Mouse (Mus musculus): Measurements from ENCODE around the gene Rfx3. TPM values are rescaled to one million over a fixed set of nuclear protein-coding genes. Genes with fewer than 3 reads are reported as not detected.

The Rfx3 gene
- polyA plus RNA-seq, 1 experiment from 2014 or later, result 8.4 TPM

GRCm38 (mm10) chr19:27828316-27828715, 182.7 kb downstream of the Rfx3 start:
- no peak overlapping the region for H3K27ac ChIP-seq (ENCODE audit: low read length)
- no peak for ATAC-seq (ENCODE audit: insufficient read depth, low FRiP score)
- 62% methylated on average over 1 of the region's 1 CpGs for WGBS
- H3K9me3 ChIP-seq (replicated peaks; ENCODE audit: control insufficient read depth, low read length), result no peaks in the 10 kb centered on the region
- H3K9ac ChIP-seq (ENCODE audit: low read length), result no peak overlapping the region
- no peak overlapping the region for H3K4me3 ChIP-seq (replicated peaks; ENCODE audit: low read length)
- no peaks in the 10 kb centered on the region for H3K4me1 ChIP-seq (ENCODE audit: control insufficient read depth, insufficient read depth, low read length)
- no peak overlapping the region for H3K4me2 ChIP-seq (ENCODE audit: low read depth, low read length)
- no peaks in the 10 kb centered on the region for H3K27me3 ChIP-seq (ENCODE audit: control insufficient read depth, insufficient read depth, low read length)
- H3K36me3 ChIP-seq (ENCODE audit: control insufficient read depth, insufficient read depth, low read length), result no peaks in the 10 kb centered on the region

- Histone ChIP-seq H3K4me1 (ENCODE audit: control insufficient read depth, insufficient read depth, low read length) (no peaks in the 10 kb centered on the region), H3K27ac (ENCODE audit: low read length) (no peak overlapping the region), H3K9me3 (replicated peaks; ENCODE audit: control insufficient read depth, low read length) (no peaks in the 10 kb centered on the region), H3K4me2 (ENCODE audit: low read depth, low read length) (no peak overlapping the region), H3K4me3 (replicated peaks; ENCODE audit: low read length) (no peak overlapping the region), H3K36me3 (ENCODE audit: control insufficient read depth, insufficient read depth, low read length) (peaks cover 1% of the 10 kb centered on the region; the same call in 1 of the 2 replicates), H3K27me3 (ENCODE audit: control insufficient read depth, insufficient read depth, low read length) (no peaks in the 10 kb centered on the region), H3K9ac (ENCODE audit: low read length) (no peak overlapping the region)
- ATAC-seq (ENCODE audit: insufficient read depth, low FRiP score), result no peak
Measured at GRCm38 (mm10) chr19:27817661-27818060, 193.3 kb downstream of the Rfx3 start.

GRCm38 (mm10) chr19:27780030-27780429, 230.9 kb downstream of the Rfx3 start:
- H3K36me3 ChIP-seq (ENCODE audit: control insufficient read depth, insufficient read depth, low read length), result 0 out of 2 replicates have a peak, but pooled peaks cover 2% of the 10 kb centered on the region
- H3K27me3 ChIP-seq (ENCODE audit: control insufficient read depth, insufficient read depth, low read length), result no peaks in the 10 kb centered on the region
- no peak overlapping the region for H3K4me2 ChIP-seq (ENCODE audit: low read depth, low read length)
- no peak for ATAC-seq (ENCODE audit: insufficient read depth, low FRiP score)
- no peaks in the 10 kb centered on the region for H3K4me1 ChIP-seq (ENCODE audit: control insufficient read depth, insufficient read depth, low read length)
- H3K9ac ChIP-seq (ENCODE audit: low read length), result no peak overlapping the region
- no peak overlapping the region for H3K4me3 ChIP-seq (replicated peaks; ENCODE audit: low read length)
- 0 out of 2 replicates have a peak, but pooled peaks cover 2% of the 10 kb centered on the region for H3K9me3 ChIP-seq (replicated peaks; ENCODE audit: control insufficient read depth, low read length)
- WGBS, result 58% methylated on average over 4 of the region's 4 CpGs
- no peak overlapping the region for H3K27ac ChIP-seq (ENCODE audit: low read length)

- Histone ChIP-seq H3K4me2 (ENCODE audit: low read depth, low read length) (no peak overlapping the region), H3K27ac (ENCODE audit: low read length) (no peak overlapping the region), H3K27me3 (ENCODE audit: control insufficient read depth, insufficient read depth, low read length) (no peaks in the 10 kb centered on the region), H3K9ac (ENCODE audit: low read length) (no peak overlapping the region), H3K9me3 (replicated peaks; ENCODE audit: control insufficient read depth, low read length) (no peaks in the 10 kb centered on the region), H3K36me3 (ENCODE audit: control insufficient read depth, insufficient read depth, low read length) (0 out of 2 replicates have a peak, but pooled peaks cover 4% of the 10 kb centered on the region), H3K4me3 (replicated peaks; ENCODE audit: low read length) (no peak overlapping the region), H3K4me1 (ENCODE audit: control insufficient read depth, insufficient read depth, low read length) (no peaks in the 10 kb centered on the region)
- WGBS, result 82% methylated on average over 8 of the region's 8 CpGs
- ATAC-seq (ENCODE audit: insufficient read depth, low FRiP score), result no peak
Measured at GRCm38 (mm10) chr19:27770716-27771265, 240.2 kb downstream of the Rfx3 start.

- WGBS, result 81% methylated on average over 17 of the region's 17 CpGs
- H3K36me3 ChIP-seq (ENCODE audit: control insufficient read depth, insufficient read depth, low read length), result 0 out of 2 replicates have a peak, but pooled peaks cover 4% of the 10 kb centered on the region
- ATAC-seq (ENCODE audit: insufficient read depth, low FRiP score), result no peak
- no peak overlapping the region for H3K4me2 ChIP-seq (ENCODE audit: low read depth, low read length)
- no peak overlapping the region for H3K4me3 ChIP-seq (replicated peaks; ENCODE audit: low read length)
- H3K9me3 ChIP-seq (replicated peaks; ENCODE audit: control insufficient read depth, low read length), result no peaks in the 10 kb centered on the region
- H3K27me3 ChIP-seq (ENCODE audit: control insufficient read depth, insufficient read depth, low read length), result no peaks in the 10 kb centered on the region
- H3K27ac ChIP-seq (ENCODE audit: low read length), result no peak overlapping the region
- H3K9ac ChIP-seq (ENCODE audit: low read length), result no peak overlapping the region
- H3K4me1 ChIP-seq (ENCODE audit: control insufficient read depth, insufficient read depth, low read length), result no peaks in the 10 kb centered on the region
Measured at GRCm38 (mm10) chr19:27768444-27768843, 242.5 kb downstream of the Rfx3 start.

GRCm38 (mm10) chr19:27760309-27760708, 250.7 kb downstream of the Rfx3 start:
- no peaks in the 10 kb centered on the region for H3K27me3 ChIP-seq (ENCODE audit: control insufficient read depth, insufficient read depth, low read length)
- no peaks in the 10 kb centered on the region for H3K36me3 ChIP-seq (ENCODE audit: control insufficient read depth, insufficient read depth, low read length)
- WGBS, result 92% methylated on average over 9 of the region's 9 CpGs
- H3K9me3 ChIP-seq (replicated peaks; ENCODE audit: control insufficient read depth, low read length), result no peaks in the 10 kb centered on the region
- no peak for ATAC-seq (ENCODE audit: insufficient read depth, low FRiP score)
- no peak overlapping the region for H3K4me3 ChIP-seq (replicated peaks; ENCODE audit: low read length)
- H3K27ac ChIP-seq (ENCODE audit: low read length), result no peak overlapping the region
- no peak overlapping the region for H3K9ac ChIP-seq (ENCODE audit: low read length)
- H3K4me2 ChIP-seq (ENCODE audit: low read depth, low read length), result no peak overlapping the region
- H3K4me1 ChIP-seq (ENCODE audit: control insufficient read depth, insufficient read depth, low read length), result no peaks in the 10 kb centered on the region

GRCm38 (mm10) chr19:27759347-27759746, 251.6 kb downstream of the Rfx3 start:
- no peak overlapping the region for H3K4me3 ChIP-seq (replicated peaks; ENCODE audit: low read length)
- H3K4me2 ChIP-seq (ENCODE audit: low read depth, low read length), result no peak overlapping the region
- H3K27me3 ChIP-seq (ENCODE audit: control insufficient read depth, insufficient read depth, low read length), result no peaks in the 10 kb centered on the region
- ATAC-seq (ENCODE audit: insufficient read depth, low FRiP score), result no peak
- no peaks in the 10 kb centered on the region for H3K4me1 ChIP-seq (ENCODE audit: control insufficient read depth, insufficient read depth, low read length)
- H3K27ac ChIP-seq (ENCODE audit: low read length), result no peak overlapping the region
- WGBS, result 84% methylated on average over 8 of the region's 8 CpGs
- H3K9me3 ChIP-seq (replicated peaks; ENCODE audit: control insufficient read depth, low read length), result no peaks in the 10 kb centered on the region
- no peak overlapping the region for H3K9ac ChIP-seq (ENCODE audit: low read length)
- no peaks in the 10 kb centered on the region for H3K36me3 ChIP-seq (ENCODE audit: control insufficient read depth, insufficient read depth, low read length)

- no peaks in the 10 kb centered on the region for H3K4me1 ChIP-seq (ENCODE audit: control insufficient read depth, insufficient read depth, low read length)
- WGBS, result 83% methylated on average over 1 of the region's 1 CpGs
- H3K9ac ChIP-seq (ENCODE audit: low read length), result no peak overlapping the region
- H3K36me3 ChIP-seq (ENCODE audit: control insufficient read depth, insufficient read depth, low read length), result no peaks in the 10 kb centered on the region
- no peak overlapping the region for H3K4me3 ChIP-seq (replicated peaks; ENCODE audit: low read length)
- H3K9me3 ChIP-seq (replicated peaks; ENCODE audit: control insufficient read depth, low read length), result no peaks in the 10 kb centered on the region
- H3K4me2 ChIP-seq (ENCODE audit: low read depth, low read length), result no peak overlapping the region
- no peak for ATAC-seq (ENCODE audit: insufficient read depth, low FRiP score)
- H3K27me3 ChIP-seq (ENCODE audit: control insufficient read depth, insufficient read depth, low read length), result no peaks in the 10 kb centered on the region
- no peak overlapping the region for H3K27ac ChIP-seq (ENCODE audit: low read length)
Measured at GRCm38 (mm10) chr19:27747301-27747700, 263.7 kb downstream of the Rfx3 start.

GRCm38 (mm10) chr19:27738908-27739307, 272.1 kb downstream of the Rfx3 start:
- Histone ChIP-seq H3K4me2 (ENCODE audit: low read depth, low read length) (no peak overlapping the region), H3K9me3 (replicated peaks; ENCODE audit: control insufficient read depth, low read length) (no peaks in the 10 kb centered on the region), H3K27ac (ENCODE audit: low read length) (no peak overlapping the region), H3K4me3 (replicated peaks; ENCODE audit: low read length) (no peak overlapping the region), H3K9ac (ENCODE audit: low read length) (no peak overlapping the region), H3K27me3 (ENCODE audit: control insufficient read depth, insufficient read depth, low read length) (no peaks in the 10 kb centered on the region), H3K36me3 (ENCODE audit: control insufficient read depth, insufficient read depth, low read length) (no peaks in the 10 kb centered on the region), H3K4me1 (ENCODE audit: control insufficient read depth, insufficient read depth, low read length) (no peaks in the 10 kb centered on the region)
- WGBS, result 66% methylated on average over 8 of the region's 8 CpGs
- no peak for ATAC-seq (ENCODE audit: insufficient read depth, low FRiP score)

Measured in stomach, embryonic 16.5 days (tissue).